In genomic region chr13:60382855-60383254, GRCm38 (mm10) we compare ENCODE assay signal across 33 mouse cellular contexts.
"Had no signal": no experiment of that assay in that cellular context is flagged by ENCODE, and none has a peak within 500 bp of the region (broad histone marks: within the 10 kb centered on the region; RNA-seq: fewer than 3 reads in every experiment).

No protein-coding gene starts in this region.

- H3K9me3 ChIP-seq: heart, embryonic 12.5 days; heart, embryonic 13.5 days; heart, embryonic 15.5 days; hindbrain, embryonic 12.5 days; hindbrain, embryonic 13.5 days; hindbrain, embryonic 15.5 days; intestine, embryonic 15.5 days; kidney, embryonic 15.5 days had no signal

- DNase-seq: heart, postnatal 10 days; heart, postnatal 14 days; heart, postnatal 36 days; heart, postnatal 4 days; kidney, adult 11 months; kidney, adult 18-20 months; kidney, adult 2 months; kidney, adult 8-10 months; kidney, postnatal 10 days; kidney, postnatal 14 days; kidney, postnatal 25 days; kidney, postnatal 36 days; kidney, postnatal 4 days; layer of hippocampus, adult 9-11 months; layer of hippocampus, postnatal 36 days had no signal

- H3K9ac ChIP-seq: heart, embryonic 12.5 days; heart, embryonic 13.5 days; heart, embryonic 15.5 days; hindbrain, embryonic 12.5 days; hindbrain, embryonic 13.5 days; hindbrain, embryonic 14.5 days; hindbrain, embryonic 15.5 days; intestine, embryonic 15.5 days; kidney, embryonic 15.5 days had no signal

- ATAC-seq: hindbrain, embryonic 16.5 days; hindbrain, postnatal 0 days; inflammation-experienced regulatory T-cells, adult 6 months; intestine, embryonic 15.5 days; intestine, embryonic 16.5 days; intestine, postnatal 0 days had no signal

- H3K36me3 ChIP-seq: heart, embryonic 12.5 days; heart, embryonic 13.5 days; heart, embryonic 15.5 days; hindbrain, embryonic 10.5 days; hindbrain, embryonic 12.5 days; hindbrain, embryonic 13.5 days; hindbrain, embryonic 15.5 days; intestine, embryonic 15.5 days; kidney, embryonic 15.5 days had no signal

- H3K27ac ChIP-seq: heart, embryonic 13.5 days; heart, embryonic 15.5 days; hindbrain, embryonic 10.5 days; hindbrain, embryonic 12.5 days; hindbrain, embryonic 13.5 days; hindbrain, embryonic 14.5 days; hindbrain, embryonic 15.5 days; hindbrain, postnatal 0 days; intestine, embryonic 15.5 days; kidney, embryonic 15.5 days; kidney, postnatal 0 days; layer of hippocampus, adult 2 months; left cerebral cortex, adult 2 months had no signal

- H3K27me3 ChIP-seq: heart, embryonic 12.5 days; heart, embryonic 13.5 days; heart, embryonic 15.5 days; hindbrain, embryonic 12.5 days; hindbrain, embryonic 13.5 days; hindbrain, embryonic 15.5 days; intestine, embryonic 15.5 days; kidney, embryonic 15.5 days had no signal

- H3K4me2 ChIP-seq: heart, embryonic 12.5 days; heart, embryonic 13.5 days; heart, embryonic 15.5 days; hindbrain, embryonic 12.5 days; hindbrain, embryonic 13.5 days; hindbrain, embryonic 14.5 days; hindbrain, embryonic 15.5 days; intestine, embryonic 15.5 days; kidney, embryonic 15.5 days had no signal

- H3K4me3 ChIP-seq: heart, embryonic 12.5 days; heart, embryonic 13.5 days; heart, embryonic 15.5 days; hindbrain, embryonic 10.5 days; hindbrain, embryonic 12.5 days; hindbrain, embryonic 13.5 days; hindbrain, embryonic 15.5 days; intestine, embryonic 15.5 days; kidney, embryonic 15.5 days; layer of hippocampus, adult 2 months; left cerebral cortex, adult 2 months had no signal

- H3K4me1 ChIP-seq: heart, embryonic 12.5 days; heart, embryonic 13.5 days; heart, embryonic 15.5 days; hindbrain, embryonic 10.5 days; hindbrain, embryonic 12.5 days; hindbrain, embryonic 13.5 days; hindbrain, embryonic 15.5 days; intestine, embryonic 15.5 days; kidney, embryonic 15.5 days had no signal
